Mouse (Mus musculus) heart, adult 11 months (tissue): ENCODE measurements around the gene Mindy3.
A peak's percentile ranks its signal among the peaks of the same experiment; 100 is the strongest.
"Not testable (repeated sequence)": the region's sequence is repeated elsewhere in the genome, so short reads cannot be mapped to it uniquely, and the experiment has no call there.

Source experiments
- DNase-seq: peaks from one replicate; pipeline ENCODE4 v3.0.0; 2022

The Mindy3 gene

GRCm38 (mm10) chr2:12419262-12419655, at the start of gene Mindy3:
Gene Mindy3 (minus strand): TSS chr2:12419470.
- peak; percentile 99 for DNase-seq

GRCm38 (mm10) chr2:12459732-12460131, 40.5 kb upstream of the Mindy3 start:
- no peak for DNase-seq

GRCm38 (mm10) chr2:12450108-12450507, 30.8 kb upstream of the Mindy3 start:
- no peak for DNase-seq

- DNase-seq = no peak
Observed at GRCm38 (mm10) chr2:12440120-12440519, 20.9 kb upstream of the Mindy3 start.

- peak; percentile 7 for DNase-seq
Observed at GRCm38 (mm10) chr2:12439543-12439942, 20.3 kb upstream of the Mindy3 start.

- DNase-seq = peak; percentile 37
Observed at GRCm38 (mm10) chr2:12438181-12438580, 18.9 kb upstream of the Mindy3 start.

GRCm38 (mm10) chr2:12432055-12432454, 12.8 kb upstream of the Mindy3 start:
- peak; percentile 84 for DNase-seq

- DNase-seq = no peak
Observed at GRCm38 (mm10) chr2:12424374-12424773, 5.1 kb upstream of the Mindy3 start.

GRCm38 (mm10) chr2:12423426-12423825, 4.2 kb upstream of the Mindy3 start:
- not testable (repeated sequence) for DNase-seq

GRCm38 (mm10) chr2:12418534-12419261, 572 bp downstream of the Mindy3 start:
- no peak for DNase-seq

- no peak for DNase-seq
Observed at GRCm38 (mm10) chr2:12418121-12418520, 1.1 kb downstream of the Mindy3 start.

- no peak for DNase-seq
Observed at GRCm38 (mm10) chr2:12412309-12412708, 7.0 kb downstream of the Mindy3 start.

- DNase-seq = no peak
Observed at GRCm38 (mm10) chr2:12411129-12411528, 8.1 kb downstream of the Mindy3 start.

- DNase-seq = no peak
Observed at GRCm38 (mm10) chr2:12406737-12407136, 12.5 kb downstream of the Mindy3 start.

- DNase-seq = no peak
Observed at GRCm38 (mm10) chr2:12402469-12402868, 16.8 kb downstream of the Mindy3 start.

- no peak for DNase-seq
Observed at GRCm38 (mm10) chr2:12401137-12401536, 18.1 kb downstream of the Mindy3 start.

- no peak for DNase-seq
Observed at GRCm38 (mm10) chr2:12389028-12389427, 30.2 kb downstream of the Mindy3 start.

GRCm38 (mm10) chr2:12388569-12388968, 30.7 kb downstream of the Mindy3 start:
- no peak for DNase-seq

- DNase-seq = no peak
Observed at GRCm38 (mm10) chr2:12384389-12384788, 34.9 kb downstream of the Mindy3 start.

- DNase-seq = peak; percentile 84
Observed at GRCm38 (mm10) chr2:12382650-12383049, 36.6 kb downstream of the Mindy3 start.

- no peak for DNase-seq
Observed at GRCm38 (mm10) chr2:12380233-12380632, 39.0 kb downstream of the Mindy3 start.

GRCm38 (mm10) chr2:12378591-12378990, 40.7 kb downstream of the Mindy3 start:
- no peak for DNase-seq

- DNase-seq = peak; percentile 27
Observed at GRCm38 (mm10) chr2:12377024-12377423, 42.2 kb downstream of the Mindy3 start.

- DNase-seq = peak; percentile 46
Observed at GRCm38 (mm10) chr2:12372883-12373282, 46.4 kb downstream of the Mindy3 start.

GRCm38 (mm10) chr2:12371401-12371800, 47.9 kb downstream of the Mindy3 start:
- DNase-seq = peak; percentile 54
